Mouse (Mus musculus) heart, adult 2 months (tissue): ENCODE measurements around the gene Sorbs2. TPM values are rescaled to one million over a fixed set of nuclear protein-coding genes. Genes with fewer than 3 reads are reported as not detected.

Source experiments
- DNase-seq, 2 experiments: peaks; one replicate each; pipeline ENCODE4 v3.0.0; 2021
- H3K27ac ChIP-seq: fragments of 200-600 bp; 2 replicates; pipeline ENCODE4 v1.8.1; 2022
- H3K27me3 ChIP-seq: fragments of 200-500 bp; 2 replicates; pipeline ENCODE4 v1.6.1; 2012; ENCODE audit warnings: mild to moderate bottlenecking, low read length, inconsistent platforms, mixed read lengths; ENCODE audit not compliant: control insufficient read depth, insufficient read depth
- H3K36me3 ChIP-seq: fragments of 200-500 bp; 2 replicates; pipeline ENCODE4 v1.6.1; 2012; ENCODE audit warnings: low read length, inconsistent platforms; ENCODE audit not compliant: control insufficient read depth, insufficient read depth
- H3K4me1 ChIP-seq: fragments of 200-500 bp; 2 replicates; pipeline ENCODE4 v1.6.1; 2011; ENCODE audit warnings: low read length; ENCODE audit not compliant: control insufficient read depth, insufficient read depth
- H3K4me3 ChIP-seq: fragments of 200-600 bp; 2 replicates; pipeline ENCODE4 v1.8.1; 2022
- H3K79me2 ChIP-seq: fragments of 200-500 bp; replicated peaks from 2 replicates; pipeline ENCODE4 v1.6.1; 2012; ENCODE audit warnings: mild to moderate bottlenecking, inconsistent platforms, low read length, moderate library complexity, mixed read lengths; ENCODE audit not compliant: control insufficient read depth, insufficient read depth
- H3K9ac ChIP-seq: fragments of 200-500 bp; 2 replicates; pipeline ENCODE4 v1.6.1; 2012; ENCODE audit warnings: low read depth, mild to moderate bottlenecking, control low read depth, inconsistent platforms, low read length, mixed read lengths
- CTCF ChIP-seq: fragments of 200-600 bp; IDR thresholded peaks from 2 replicates; pipeline ENCODE4 v1.8.1; 2022; ENCODE audit warnings: antibody characterized with exemption, mild to moderate bottlenecking, moderate library complexity
- EP300 ChIP-seq: fragments of 200-500 bp; IDR thresholded peaks from 2 replicates; pipeline ENCODE4 v1.6.1; 2011; ENCODE audit warnings: low read depth, low read length, control low read depth; ENCODE audit not compliant: insufficient read depth
- POLR2A ChIP-seq: fragments of 200-500 bp; IDR thresholded peaks from 2 replicates; pipeline ENCODE4 v1.6.1; 2011; ENCODE audit warnings: mild to moderate bottlenecking, low read depth, low read length, control low read depth; ENCODE audit not compliant: insufficient read depth
- WGBS: fragments of 180-500 bp; shearing (Covaris S2); methylation state at CpG from one replicate; pipeline ENCODE4 v1.1.7; 2018; 5-methylcytosine and 5-hydroxymethylcytosine counted together
- intact Hi-C: fragments of 180-260 bp; cut with DNase I; formaldehyde crosslinking; loops from one replicate; pipeline ENCODE4 v1.15.1; 2025
- polyA plus RNA-seq: library from polyadenylated mRNA; depleted of rRNA; stranded (reverse); fragments of >200 nt; gene quantifications from 2 replicates; pipeline ENCODE4 v1.2.3, GENCODE M21; 2012
- total RNA-seq, 2 experiments: library from RNA; stranded (reverse); gene quantifications; 2 replicates each; pipeline ENCODE4 v1.2.3; 2021

Sorbs2 gene
- total and polyA plus RNA-seq, 3 experiments, result 233 to 581 (median 506) TPM

DNA sequence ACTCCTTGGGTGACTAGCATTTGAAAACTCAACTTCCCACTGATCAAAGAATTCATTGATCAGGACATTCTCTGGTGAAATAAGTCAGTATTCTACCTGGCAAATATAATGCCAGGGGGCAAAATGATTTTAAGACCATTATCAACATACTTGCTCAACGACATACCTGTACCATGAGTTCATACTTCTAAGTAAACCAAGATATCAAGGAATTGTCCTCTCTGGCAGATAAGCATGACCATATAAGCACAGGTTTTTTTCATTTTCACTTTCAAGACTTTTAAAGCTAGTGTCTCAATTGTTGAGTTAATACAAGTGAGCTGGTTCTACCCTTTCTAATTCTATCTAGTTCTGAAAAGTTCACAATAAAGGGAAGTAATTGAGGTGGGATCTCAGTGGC, 130.2 kb downstream of the Sorbs2 start:
- DNase-seq, result no peak
- H3K27me3 ChIP-seq, result no peaks in the 10 kb centered on the region
- no peak overlapping the region for H3K9ac ChIP-seq
- WGBS, result 62% methylated on average over 1 of the region's 1 CpGs
- H3K4me3 ChIP-seq, result no peak overlapping the region
- H3K4me1 ChIP-seq, result peaks cover 1% of the 10 kb centered on the region; the same call in 1 of the 2 replicates
- H3K36me3 ChIP-seq, result peaks cover 2% of the 10 kb centered on the region
- H3K27ac ChIP-seq, result peak overlapping the region; percentile 3; the same call in 1 of the 2 replicates
- intact Hi-C loops, result no loop called here
- no peak for TF ChIP-seq EP300
- TF ChIP-seq CTCF, result no peak
- TF ChIP-seq POLR2A, result no peak
- no peaks in the 10 kb centered on the region for H3K79me2 ChIP-seq

DNA sequence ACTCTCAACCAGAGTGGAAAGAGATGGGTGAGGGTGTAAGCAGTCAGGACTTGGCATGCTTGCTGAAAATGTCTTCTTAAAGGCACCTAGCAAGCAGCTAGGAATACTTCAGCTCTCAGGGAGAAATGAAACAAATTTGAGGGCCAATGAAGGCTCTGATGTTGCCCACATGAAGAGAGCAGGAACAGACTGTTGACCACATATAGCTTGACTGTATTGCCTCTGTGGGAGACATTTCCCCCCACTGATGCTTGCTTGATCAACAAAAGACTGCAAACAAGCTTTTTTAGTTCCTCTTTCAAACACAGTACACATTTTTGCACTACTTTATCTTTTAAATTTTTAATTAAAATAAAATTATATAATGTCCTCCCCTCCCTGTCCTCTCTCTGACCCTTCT, 131.9 kb downstream of the Sorbs2 start:
- TF ChIP-seq EP300 (no peak), CTCF (no peak), POLR2A (no peak)
- peaks cover 1% of the 10 kb centered on the region for H3K4me1 ChIP-seq
- no peaks in the 10 kb centered on the region for H3K27me3 ChIP-seq
- no peak overlapping the region for H3K4me3 ChIP-seq
- no peak overlapping the region for H3K9ac ChIP-seq
- H3K36me3 ChIP-seq, result peaks cover 2% of the 10 kb centered on the region
- intact Hi-C loops, result no loop called here
- H3K79me2 ChIP-seq, result no peaks in the 10 kb centered on the region; the same call in 1 of the 2 replicates
- no peak overlapping the region for H3K27ac ChIP-seq
- no peak for DNase-seq

DNA sequence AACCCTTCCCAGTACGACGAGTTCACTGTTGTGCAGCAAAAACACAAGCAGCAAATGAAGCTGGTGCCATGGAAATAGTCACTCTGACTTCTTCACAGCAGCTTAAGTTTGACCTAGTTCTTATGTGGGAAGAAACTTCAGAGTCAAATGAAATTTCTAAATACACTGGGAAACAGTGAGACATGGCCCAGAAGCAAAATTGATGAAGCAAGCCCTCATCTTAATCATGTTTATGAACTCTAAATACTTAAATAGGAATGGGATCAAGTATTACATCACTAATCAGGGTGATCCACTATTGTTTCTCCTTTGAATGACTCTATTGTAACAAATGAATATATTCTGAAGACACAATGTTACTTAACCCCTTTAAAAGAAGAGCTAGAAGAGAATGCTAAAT, 137.1 kb downstream of the Sorbs2 start:
- H3K27ac ChIP-seq, result peak overlapping the region; percentile 6
- no peak overlapping the region for H3K4me3 ChIP-seq
- peaks cover 2% of the 10 kb centered on the region; the same call in 1 of the 2 replicates for H3K4me1 ChIP-seq
- no peak overlapping the region for H3K9ac ChIP-seq
- no peak for DNase-seq
- intact Hi-C loops, result no loop called here
- no peaks in the 10 kb centered on the region; the same call in 1 of the 2 replicates for H3K79me2 ChIP-seq
- no peak for TF ChIP-seq POLR2A
- no peak for TF ChIP-seq CTCF
- no peak for TF ChIP-seq EP300
- H3K36me3 ChIP-seq, result peaks cover 1% of the 10 kb centered on the region; the same call in 1 of the 2 replicates
- 46% methylated on average over 2 of the region's 2 CpGs for WGBS
- H3K27me3 ChIP-seq, result no peaks in the 10 kb centered on the region

DNA sequence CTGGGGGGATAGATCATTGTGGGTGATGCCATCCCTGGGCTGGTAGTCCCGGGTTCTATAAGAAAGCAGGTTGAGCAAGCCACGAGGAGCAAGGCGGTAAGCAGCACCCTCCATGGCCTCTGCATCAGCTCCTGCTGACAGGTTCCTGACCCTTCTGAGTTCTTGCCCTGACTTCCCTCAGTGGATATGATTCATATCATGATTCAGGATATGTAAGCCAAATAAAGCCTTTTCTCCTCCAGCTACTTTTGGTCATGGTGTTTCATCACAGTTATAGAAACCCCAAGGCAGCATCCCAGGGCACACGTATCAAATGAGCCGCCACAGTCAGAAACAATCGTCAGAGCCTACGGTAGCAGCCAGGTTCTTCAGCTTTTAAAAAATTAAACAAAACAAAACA, 141.5 kb downstream of the Sorbs2 start:
- H3K79me2 ChIP-seq, result no peaks in the 10 kb centered on the region; the same call in 1 of the 2 replicates
- TF ChIP-seq POLR2A, result no peak
- no peak for TF ChIP-seq CTCF
- TF ChIP-seq EP300, result no peak
- H3K4me1 ChIP-seq, result peaks cover 5% of the 10 kb centered on the region; the same call in 1 of the 2 replicates
- H3K4me3 ChIP-seq, result no peak overlapping the region
- peaks cover 4% of the 10 kb centered on the region; the same call in 1 of the 2 replicates for H3K36me3 ChIP-seq
- H3K27ac ChIP-seq, result peak overlapping the region; percentile 75
- no peak overlapping the region for H3K9ac ChIP-seq
- intact Hi-C loops, result no loop called here
- WGBS, result 79% methylated on average over 7 of the region's 7 CpGs
- DNase-seq, result no peak
- no peaks in the 10 kb centered on the region for H3K27me3 ChIP-seq

DNA sequence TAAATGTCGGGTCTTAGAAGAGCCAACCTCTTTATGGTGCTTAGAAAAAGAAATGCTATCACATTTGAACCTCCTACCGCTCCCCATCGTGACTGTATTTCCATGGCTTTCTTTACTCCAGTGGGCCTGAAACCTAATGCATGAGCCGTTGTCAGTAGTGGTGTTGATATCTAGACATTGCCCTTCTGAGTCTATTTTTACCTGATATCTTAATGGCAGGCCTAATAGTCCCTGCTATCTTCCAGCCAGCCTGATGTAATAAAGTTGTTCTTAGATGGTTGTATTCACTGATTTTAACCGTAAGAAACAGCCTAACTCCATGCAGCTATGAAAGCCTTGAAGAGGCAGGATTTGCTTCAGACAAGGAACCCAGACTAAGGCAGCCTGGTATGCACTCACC, 142.4 kb downstream of the Sorbs2 start:
- intact Hi-C loops, result no loop called here
- H3K36me3 ChIP-seq, result peaks cover 7% of the 10 kb centered on the region
- no peak overlapping the region for H3K4me3 ChIP-seq
- WGBS, result 37% methylated on average over 5 of the region's 5 CpGs
- no peaks in the 10 kb centered on the region for H3K27me3 ChIP-seq
- no peaks in the 10 kb centered on the region for H3K79me2 ChIP-seq
- H3K9ac ChIP-seq, result peak overlapping the region; percentile 31; the same call in 1 of the 2 replicates
- H3K4me1 ChIP-seq, result peaks cover 5% of the 10 kb centered on the region; the same call in 1 of the 2 replicates
- TF ChIP-seq CTCF, result no peak
- no peak for DNase-seq
- peak overlapping the region; percentile 75 for H3K27ac ChIP-seq

DNA sequence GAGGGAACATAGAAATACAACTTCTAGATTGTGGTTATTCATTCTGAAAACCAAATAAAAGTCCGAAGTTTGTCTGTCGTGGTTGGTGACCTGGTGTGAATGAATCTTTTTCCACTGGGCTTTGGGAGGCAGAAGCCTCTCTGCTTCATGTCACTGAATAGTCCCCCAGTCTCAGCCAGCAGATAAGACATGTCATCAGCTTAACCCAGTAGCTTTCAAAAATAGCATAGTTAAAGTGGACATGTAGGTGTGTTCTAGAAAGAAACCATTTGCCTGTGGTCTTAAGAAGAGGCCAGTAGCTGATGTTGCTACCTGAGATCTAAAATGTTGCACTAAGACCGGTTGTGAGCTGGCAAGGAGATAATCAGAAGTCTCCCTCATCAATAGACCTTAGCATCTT, 150.4 kb downstream of the Sorbs2 start:
- peak overlapping the region; percentile 61 for H3K9ac ChIP-seq
- peak overlapping the region; percentile 54 for H3K4me3 ChIP-seq

More for the DNA sequence above, 150.4 kb downstream of the Sorbs2 start:
- no peak for DNase-seq
- H3K36me3 ChIP-seq, result peaks cover 6% of the 10 kb centered on the region
- H3K27me3 ChIP-seq, result no peaks in the 10 kb centered on the region
- H3K27ac ChIP-seq, result peak overlapping the region; percentile 92
- H3K4me1 ChIP-seq, result peaks cover 4% of the 10 kb centered on the region
- 23% methylated on average over 3 of the region's 3 CpGs for WGBS
- TF ChIP-seq EP300 (no peak), POLR2A (peak; percentile 26; the same call in 1 of the 2 replicates)
- intact Hi-C loops, result loop anchor here (2.0 to 5.0 kb wide), 2 partner anchors 29 to 56 kb away; no protein-coding TSS in a partner anchor
- no peaks in the 10 kb centered on the region for H3K79me2 ChIP-seq
